Mouse (Mus musculus): ENCODE results near the gene Lzts3.

Gene Lzts3

GRCm38 (mm10) chr2:130635847-130636246 lies 6.8 kb downstream of the Lzts3 start:
- ATAC-seq (ENCODE audit: low TSS enrichment): peak; percentile 30

GRCm38 (mm10) chr2:130634739-130635411 lies 7.7 kb downstream of the Lzts3 start:
- ATAC-seq (ENCODE audit: low TSS enrichment): peak; percentile 11; the same call in 1 of the 2 replicates

- no peak for ATAC-seq (ENCODE audit: low TSS enrichment)
These were observed 8.4 kb downstream of the Lzts3 start for GRCm38 (mm10) chr2:130634006-130634738.

- no peak for ATAC-seq (ENCODE audit: low TSS enrichment)
These were observed 9.5 kb downstream of the Lzts3 start for GRCm38 (mm10) chr2:130632887-130633675.

- ATAC-seq (ENCODE audit: low TSS enrichment): peak; percentile 31
These were observed 10.2 kb downstream of the Lzts3 start for GRCm38 (mm10) chr2:130632416-130632815.

- ATAC-seq (ENCODE audit: low TSS enrichment): peak; percentile 71
These were observed 12.8 kb downstream of the Lzts3 start, which contains the start of the genes Fastkd5 and Ubox5 for GRCm38 (mm10) chr2:130629839-130630203. Gene Fastkd5 (minus strand): TSS chr2:130630027. Gene Ubox5 (minus strand): TSS chr2:130630038.

GRCm38 (mm10) chr2:130629080-130629838 lies 13.3 kb downstream of the Lzts3 start:
- peak; percentile 24; the same call in 1 of the 2 replicates for ATAC-seq (ENCODE audit: low TSS enrichment)

GRCm38 (mm10) chr2:130628424-130628823 lies 14.2 kb downstream of the Lzts3 start:
- no peak for ATAC-seq (ENCODE audit: low TSS enrichment)

GRCm38 (mm10) chr2:130618972-130619371 lies 23.6 kb downstream of the Lzts3 start:
- ATAC-seq (ENCODE audit: low TSS enrichment): no peak

- ATAC-seq (ENCODE audit: low TSS enrichment): no peak
These were observed 29.5 kb downstream of the Lzts3 start for GRCm38 (mm10) chr2:130613091-130613490.

- no peak for ATAC-seq (ENCODE audit: low TSS enrichment)
These were observed 40.4 kb downstream of the Lzts3 start for GRCm38 (mm10) chr2:130602195-130602594.

- ATAC-seq (ENCODE audit: low TSS enrichment): no peak
These were observed 44.2 kb downstream of the Lzts3 start for GRCm38 (mm10) chr2:130598399-130598798.

- ATAC-seq (ENCODE audit: low TSS enrichment): peak; percentile 85
These were observed 45.0 kb downstream of the Lzts3 start for GRCm38 (mm10) chr2:130597601-130598010.

- ATAC-seq (ENCODE audit: low TSS enrichment): no peak
These were observed 47.0 kb downstream of the Lzts3 start for GRCm38 (mm10) chr2:130595596-130595995.

GRCm38 (mm10) chr2:130591016-130591415 lies 51.6 kb downstream of the Lzts3 start:
- ATAC-seq (ENCODE audit: low TSS enrichment): no peak

GRCm38 (mm10) chr2:130589761-130590160 lies 52.8 kb downstream of the Lzts3 start:
- no peak for ATAC-seq (ENCODE audit: low TSS enrichment)

- no peak for ATAC-seq (ENCODE audit: low TSS enrichment)
These were observed 53.4 kb downstream of the Lzts3 start for GRCm38 (mm10) chr2:130589157-130589556.

GRCm38 (mm10) chr2:130588373-130588772 lies 54.2 kb downstream of the Lzts3 start:
- ATAC-seq (ENCODE audit: low TSS enrichment): no peak

- peak; percentile 80 for ATAC-seq (ENCODE audit: low TSS enrichment)
These were observed 56.6 kb downstream of the Lzts3 start for GRCm38 (mm10) chr2:130586016-130586415.

GRCm38 (mm10) chr2:130583902-130584560 lies 58.6 kb downstream of the Lzts3 start:
- no peak for ATAC-seq (ENCODE audit: low TSS enrichment)
